Mouse (Mus musculus) cerebellum, adult 2 months (tissue): ENCODE data around the gene Txndc9.

Source experiments
- CTCF ChIP-seq: fragments of 200-500 bp; IDR thresholded peaks from 2 replicates; pipeline ENCODE4 v1.5.1; 2011; ENCODE audit warnings: low read depth, mild to moderate bottlenecking, control low read depth, low read length, moderate library complexity, borderline replicate concordance; ENCODE audit not compliant: insufficient read depth
- POLR2A ChIP-seq: fragments of 200-500 bp; IDR thresholded peaks from 2 replicates; pipeline ENCODE4 v1.6.1; 2011; ENCODE audit warnings: low read length, control low read depth, borderline replicate concordance; ENCODE audit not compliant: insufficient read depth

GRCm38 (mm10) chr1:37957659-37958058 is 40.0 kb downstream of the Txndc9 start, which contains the start of gene Lyg1:
- no peak for TF ChIP-seq CTCF
- no peak for TF ChIP-seq POLR2A
